Mouse (Mus musculus): ENCODE results near the gene Atl2.

GRCm38 (mm10) chr17:79894054-79894453 lies 1.9 kb downstream of the Atl2 start:
- TF ChIP-seq CTCF (IDR thresholded peaks at IDR 0.05; ENCODE audit: borderline replicate concordance, extremely low read depth, insufficient read depth, insufficient read length) (no peak), POLR2A (IDR thresholded peaks at IDR 0.05; ENCODE audit: borderline replicate concordance, extremely low read depth, insufficient read depth, insufficient read length, poor library complexity, severe bottlenecking) (no peak)

All from brain, embryonic 14.5 days (tissue).